Mouse (Mus musculus) T-helper 17 cell (primary cell): ENCODE measurements around the gene Mrpl39.

ENCODE experiments used
- in situ Hi-C, 2 experiments: fragments of 300-600 bp; cut with MboI, MseI; formaldehyde crosslinking; loops; 1 replicate in 1 of 2; 2 replicates in 1 of 2; pipeline ENCODE4 v1.15.1; 2025; ENCODE audit warnings: high pct_unique_total_duplicates in 2 of 2

Mrpl39 gene

GRCm38 (mm10) chr16:84735166-84736105, at the start of gene Mrpl39:
Gene Mrpl39 (minus strand): TSS chr16:84735742.
- in situ Hi-C loops = loop anchor here (5.0 kb wide), 1 partner anchor 97 kb away; the partner anchor contains the start of gene Gabpa (in 2 of the 2)

GRCm38 (mm10) chr16:84784966-84785365, 49.4 kb upstream of the Mrpl39 start:
- in situ Hi-C loops = no loop called here

- in situ Hi-C loops = no loop called here
These were observed 47.7 kb upstream of the Mrpl39 start for GRCm38 (mm10) chr16:84783279-84783678.

GRCm38 (mm10) chr16:84779718-84780117, 44.2 kb upstream of the Mrpl39 start:
- in situ Hi-C loops = no loop called here

- in situ Hi-C loops = no loop called here
These were observed 43.5 kb upstream of the Mrpl39 start for GRCm38 (mm10) chr16:84778861-84779630.

- in situ Hi-C loops = no loop called here
These were observed 42.9 kb upstream of the Mrpl39 start for GRCm38 (mm10) chr16:84778431-84778830.

- in situ Hi-C loops = no loop called here
These were observed 40.7 kb upstream of the Mrpl39 start for GRCm38 (mm10) chr16:84776089-84776784.

GRCm38 (mm10) chr16:84775356-84775755, 39.8 kb upstream of the Mrpl39 start:
- in situ Hi-C loops = no loop called here

GRCm38 (mm10) chr16:84774761-84775231, 39.3 kb upstream of the Mrpl39 start:
- in situ Hi-C loops = loop anchor here (25.0 kb wide), 2 partner anchors 813 to 1037 kb away; no protein-coding TSS in a partner anchor

GRCm38 (mm10) chr16:84774003-84774703, 38.6 kb upstream of the Mrpl39 start, which contains the start of gene Jam2:
Gene Jam2 (plus strand): TSS chr16:84774123.
- in situ Hi-C loops = loop anchor here (25.0 kb wide), 2 partner anchors 813 to 1037 kb away; no protein-coding TSS in a partner anchor

GRCm38 (mm10) chr16:84773268-84773861, 37.8 kb upstream of the Mrpl39 start:
- in situ Hi-C loops = loop anchor here (25.0 kb wide), 2 partner anchors 814 to 1036 kb away; no protein-coding TSS in a partner anchor

GRCm38 (mm10) chr16:84772496-84773267, 37.1 kb upstream of the Mrpl39 start:
- in situ Hi-C loops = loop anchor here (25.0 kb wide), 2 partner anchors 815 to 1035 kb away; no protein-coding TSS in a partner anchor

GRCm38 (mm10) chr16:84771461-84771860, 35.9 kb upstream of the Mrpl39 start:
- in situ Hi-C loops = loop anchor here (25.0 kb wide), 2 partner anchors 816 to 1034 kb away; no protein-coding TSS in a partner anchor

GRCm38 (mm10) chr16:84770891-84771290, 35.3 kb upstream of the Mrpl39 start:
- in situ Hi-C loops = loop anchor here (25.0 kb wide), 2 partner anchors 816 to 1034 kb away; no protein-coding TSS in a partner anchor

- in situ Hi-C loops = loop anchor here (25.0 kb wide), 2 partner anchors 817 to 1033 kb away; no protein-coding TSS in a partner anchor
These were observed 34.3 kb upstream of the Mrpl39 start for GRCm38 (mm10) chr16:84769619-84770464.

- in situ Hi-C loops = loop anchor here (25.0 kb wide), 2 partner anchors 818 to 1032 kb away; no protein-coding TSS in a partner anchor
These were observed 33.6 kb upstream of the Mrpl39 start for GRCm38 (mm10) chr16:84769182-84769581.

GRCm38 (mm10) chr16:84767956-84768355, 32.4 kb upstream of the Mrpl39 start:
- in situ Hi-C loops = loop anchor here (25.0 kb wide), 2 partner anchors 819 to 1031 kb away; no protein-coding TSS in a partner anchor
